Mouse (Mus musculus) midbrain, postnatal 0 days (tissue): ENCODE data around the gene Rab25. TPM values are rescaled to one million over a fixed set of nuclear protein-coding genes. Genes with fewer than 3 reads are reported as not detected.
A peak's percentile ranks its signal among the peaks of the same experiment; 100 is the strongest.

Experiments
- ATAC-seq: fragments of 200-750 bp; cut with Nextera tagmentation; 2 replicates; pipeline ENCODE4 v1.8.0; 2017; ENCODE audit warnings: moderate number of reproducible peaks, mild to moderate bottlenecking, moderate TSS enrichment, moderate library complexity; ENCODE audit not compliant: low FRiP score
- DNase-seq: peaks from one replicate; pipeline ENCODE4 v3.0.0-alpha.2; 2015; ENCODE audit warnings: low spot score
- H3K27ac ChIP-seq: fragments of 300-500 bp; sonication (generic); 2 replicates; pipeline ENCODE4 v1.5.1; 2014; ENCODE audit warnings: low read depth, mild to moderate bottlenecking, low read length, mixed read lengths
- H3K27me3 ChIP-seq: fragments of 300-500 bp; sonication (generic); 2 replicates; pipeline ENCODE4 v1.6.1; 2014; ENCODE audit warnings: low read length, control low read depth, mixed read lengths; ENCODE audit not compliant: insufficient read depth
- H3K36me3 ChIP-seq: fragments of 300-500 bp; sonication (generic); 2 replicates; pipeline ENCODE4 v1.6.1; 2014; ENCODE audit warnings: low read length, control low read depth, mixed read lengths; ENCODE audit not compliant: insufficient read depth
- H3K4me1 ChIP-seq: fragments of 300-500 bp; sonication (generic); 2 replicates; pipeline ENCODE4 v1.6.1; 2014; ENCODE audit warnings: mild to moderate bottlenecking, control low read depth, antibody characterized with exemption, low read length, mixed read lengths; ENCODE audit not compliant: insufficient read depth
- H3K4me2 ChIP-seq: fragments of 300-500 bp; sonication (generic); 2 replicates; pipeline ENCODE4 v1.6.1; 2014; ENCODE audit warnings: low read depth, mild to moderate bottlenecking, low read length, mixed read lengths; ENCODE audit not compliant: poor library complexity, severe bottlenecking
- H3K4me3 ChIP-seq: fragments of 300-500 bp; sonication (generic); 2 replicates; pipeline ENCODE4 v1.5.1; 2014; ENCODE audit warnings: low read depth, mild to moderate bottlenecking, low read length, moderate library complexity
- H3K9ac ChIP-seq: fragments of 300-500 bp; sonication (generic); replicated peaks from 2 replicates; pipeline ENCODE4 v1.6.1; 2014; ENCODE audit warnings: mild to moderate bottlenecking, low read length, moderate library complexity, mixed read lengths; ENCODE audit not compliant: poor library complexity, severe bottlenecking
- H3K9me3 ChIP-seq: fragments of 300-500 bp; sonication (generic); 2 replicates; pipeline ENCODE4 v1.6.1; 2016; ENCODE audit warnings: low read length, control low read depth
- CTCF ChIP-seq: IDR thresholded peaks from 2 replicates; pipeline ENCODE4 v1.5.1; 2016; ENCODE audit warnings: antibody characterized with exemption, mild to moderate bottlenecking
- WGBS: fragments of 180-500 bp; shearing (Covaris S2); extraction: QIAGEN DNeasy Blood & Tissue Kit; methylation state at CpG from one replicate; pipeline ENCODE4 v1.1.7; 2014; 5-methylcytosine and 5-hydroxymethylcytosine counted together
- polyA plus RNA-seq: library from polyadenylated mRNA; unstranded; fragments of >200 nt; fragmentation: Nextera tagmentation; extraction: Ambion mirVana; gene quantifications from 2 replicates; pipeline ENCODE4 v1.2.1, GENCODE M21; 2015
- total RNA-seq: library from RNA; depleted of rRNA; stranded (reverse); fragments of >200 nt; gene quantifications from 2 replicates; pipeline ENCODE4 v1.2.3, GENCODE M21; 2014

The Rab25 gene
- total and polyA plus RNA-seq, 2 experiments from 2014 or later = 0.46 to 0.60 TPM

GRCm38 (mm10) chr3:88527565-88527964 lies 20.5 kb downstream of the Rab25 start:
- peak overlapping the region; percentile 12; the same call in 1 of the 2 replicates for H3K4me2 ChIP-seq
- H3K4me3 ChIP-seq = no peak overlapping the region
- H3K36me3 ChIP-seq = peaks cover 6% of the 10 kb centered on the region
- H3K9ac ChIP-seq = peak overlapping the region; percentile 33
- H3K9me3 ChIP-seq = no peaks in the 10 kb centered on the region
- DNase-seq (no peak), ATAC-seq (no peak)
- no peak for TF ChIP-seq CTCF
- no peak overlapping the region for H3K27ac ChIP-seq
- peaks cover 19% of the 10 kb centered on the region for H3K4me1 ChIP-seq
- 21% methylated on average over 8 of the region's 8 CpGs for WGBS
- no peaks in the 10 kb centered on the region for H3K27me3 ChIP-seq

DNA sequence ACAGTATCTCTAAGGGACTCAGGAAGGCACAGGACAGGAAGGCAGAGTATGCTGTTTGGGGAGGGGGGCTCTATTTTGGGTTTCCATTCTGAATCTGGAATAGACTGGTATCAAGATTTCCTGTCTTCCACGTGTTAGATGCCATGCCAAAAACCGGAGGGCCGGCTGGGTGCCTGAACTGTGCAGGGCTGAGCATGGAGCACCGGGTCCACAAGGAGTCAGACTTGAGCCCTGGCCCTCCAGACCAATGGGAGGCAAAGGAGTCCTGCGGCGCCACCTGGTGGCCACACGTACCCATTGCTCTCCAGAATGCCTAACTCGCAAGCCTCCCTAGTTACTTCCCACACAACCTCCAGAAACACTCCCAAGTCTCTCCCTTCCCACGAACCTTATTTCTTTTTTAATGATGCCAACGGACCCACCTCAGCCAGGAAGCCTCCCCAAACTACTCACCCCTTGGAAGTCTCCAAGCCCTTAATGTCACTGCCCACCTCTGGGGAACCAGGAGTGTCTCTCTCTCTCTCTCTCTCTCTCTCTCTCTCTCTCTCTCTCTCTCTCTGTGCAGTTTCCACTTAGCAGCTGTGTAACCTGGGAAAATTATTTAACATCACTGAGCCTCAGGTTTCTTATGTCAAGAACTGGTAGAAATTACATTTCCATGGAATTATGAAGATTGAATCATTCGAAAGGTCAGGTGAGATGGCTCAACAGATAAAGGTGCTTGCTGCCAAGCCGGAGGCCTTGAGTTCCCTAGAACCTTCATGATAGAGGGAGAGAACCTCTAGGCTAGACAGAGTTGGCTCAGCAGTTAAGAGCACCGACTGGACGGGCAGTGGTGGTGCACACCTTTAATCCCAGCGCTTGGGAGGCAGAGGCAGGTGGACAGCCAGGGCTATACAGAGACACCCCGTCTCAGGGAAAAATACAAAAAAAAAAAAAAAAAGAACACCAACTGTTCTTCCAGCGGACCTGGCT lies 21.7 kb downstream of the Rab25 start:
- 32% methylated on average over 17 of the region's 17 CpGs for WGBS
- peak overlapping the region; percentile 8; the same call in 1 of the 2 replicates for H3K4me3 ChIP-seq
- TF ChIP-seq CTCF = peak; percentile 99
- no peaks in the 10 kb centered on the region for H3K9me3 ChIP-seq
- peak; percentile 83 for ATAC-seq
- H3K27me3 ChIP-seq = no peaks in the 10 kb centered on the region
- H3K27ac ChIP-seq = peak overlapping the region; percentile 12; the same call in 1 of the 2 replicates
- H3K36me3 ChIP-seq = peaks cover 6% of the 10 kb centered on the region
- DNase-seq = peak; percentile 93
- peaks cover 19% of the 10 kb centered on the region for H3K4me1 ChIP-seq
- peak overlapping the region; percentile 22; the same call in 1 of the 2 replicates for H3K4me2 ChIP-seq
- no peak overlapping the region for H3K9ac ChIP-seq

- Histone ChIP-seq H3K9me3 (no peaks in the 10 kb centered on the region), H3K36me3 (peaks cover 6% of the 10 kb centered on the region), H3K27me3 (no peaks in the 10 kb centered on the region), H3K4me3 (no peak overlapping the region), H3K27ac (no peak overlapping the region), H3K9ac (no peak overlapping the region), H3K4me1 (peaks cover 13% of the 10 kb centered on the region), H3K4me2 (no peak overlapping the region)
- 86% methylated on average over 5 of the region's 5 CpGs for WGBS
- no peak for ATAC-seq
- TF ChIP-seq CTCF = peak; percentile 12; the same call in 1 of the 2 replicates
- DNase-seq = no peak
Observed at GRCm38 (mm10) chr3:88525021-88525420, 23.1 kb downstream of the Rab25 start.

DNA sequence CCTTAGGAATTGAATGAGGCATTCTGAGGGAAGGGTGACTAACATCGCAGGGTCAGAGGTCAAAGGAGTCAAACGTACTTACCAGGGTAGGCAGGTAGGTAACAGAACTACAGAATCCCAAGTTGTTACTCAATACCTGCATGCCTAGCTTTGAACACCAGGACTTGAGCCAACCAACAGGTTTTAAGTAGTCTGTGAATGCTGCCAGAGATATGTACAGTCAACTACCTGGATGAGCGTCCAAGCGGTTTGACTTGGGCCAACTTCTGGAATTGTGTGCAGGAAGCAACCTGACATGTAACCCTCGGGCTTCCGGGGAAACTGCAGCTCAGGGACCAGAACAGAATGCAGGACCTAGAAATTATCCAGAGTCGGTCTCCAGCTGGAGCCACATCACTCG lies 25.1 kb downstream of the Rab25 start:
- 89% methylated on average over 8 of the region's 8 CpGs for WGBS
- no peaks in the 10 kb centered on the region for H3K27me3 ChIP-seq
- peaks cover 6% of the 10 kb centered on the region for H3K36me3 ChIP-seq
- H3K9me3 ChIP-seq = no peaks in the 10 kb centered on the region
- ATAC-seq (no peak), DNase-seq (no peak)
- no peak overlapping the region for H3K9ac ChIP-seq
- H3K4me2 ChIP-seq = no peak overlapping the region
- no peak overlapping the region for H3K27ac ChIP-seq
- H3K4me3 ChIP-seq = no peak overlapping the region
- peaks cover 7% of the 10 kb centered on the region for H3K4me1 ChIP-seq
- no peak for TF ChIP-seq CTCF

- Histone ChIP-seq H3K9me3 (no peaks in the 10 kb centered on the region), H3K4me1 (no peaks in the 10 kb centered on the region), H3K4me3 (no peak overlapping the region), H3K9ac (no peak overlapping the region), H3K4me2 (no peak overlapping the region), H3K27me3 (no peaks in the 10 kb centered on the region), H3K36me3 (peaks cover 6% of the 10 kb centered on the region), H3K27ac (no peak overlapping the region)
- 33% methylated on average over 9 of the region's 9 CpGs for WGBS
- ATAC-seq (no peak), DNase-seq (peak; percentile 57)
- peak; percentile 87 for TF ChIP-seq CTCF
Observed at GRCm38 (mm10) chr3:88521803-88522331, 26.2 kb downstream of the Rab25 start.

GRCm38 (mm10) chr3:88521156-88521555 lies 26.9 kb downstream of the Rab25 start:
- 93% methylated on average over 6 of the region's 6 CpGs for WGBS
- TF ChIP-seq CTCF = no peak
- H3K4me3 ChIP-seq = no peak overlapping the region
- H3K27me3 ChIP-seq = no peaks in the 10 kb centered on the region
- H3K27ac ChIP-seq = no peak overlapping the region
- no peaks in the 10 kb centered on the region for H3K4me1 ChIP-seq
- DNase-seq = no peak
- H3K36me3 ChIP-seq = peaks cover 6% of the 10 kb centered on the region
- H3K4me2 ChIP-seq = no peak overlapping the region
- ATAC-seq = no peak
- H3K9me3 ChIP-seq = no peaks in the 10 kb centered on the region
- H3K9ac ChIP-seq = no peak overlapping the region
